Mouse (Mus musculus): ENCODE measurements around the gene Rbpj.

GRCm38 (mm10) chr5:53485934-53486475 lies 20.1 kb downstream of the Rbpj start:
- no peak for TF ChIP-seq CTCF (IDR thresholded peaks at IDR 0.05; ENCODE audit: low read depth)
- no peak for TF ChIP-seq EP300 (optimal IDR thresholded peaks at IDR 0.05)

Data from stomach, postnatal 0 days (tissue).